Mouse (Mus musculus) megakaryocyte, adult 5-6 weeks (primary cell): Measurements from ENCODE around the gene Kcnj2. TPM values are rescaled to one million over a fixed set of nuclear protein-coding genes. Genes with fewer than 3 reads are reported as not detected.

ENCODE experiments used
- ATAC-seq: 2 replicates; pipeline ENCODE4 v1.8.0; 2016; ENCODE audit warnings: mild to moderate bottlenecking, inconsistent platforms; ENCODE audit not compliant: poor library complexity, severe bottlenecking
- total RNA-seq, 2 experiments: library from RNA; stranded (forward) in 1 of 2; stranded (reverse) in 1 of 2; fragments of 153-499, 151-499 nt in 1 of 2; fragments of 221-1000, 200-1000 nt in 1 of 2; gene quantifications; 2 replicates each; pipeline versions ENCODE4 v1.2.3 to v1.2.4; 2015 to 2017

Kcnj2 gene
- total RNA-seq (2015) (8.3 and 9.5 TPM in 2 replicates), total RNA-seq (2017) (19.9 and 25.0 TPM in 2 replicates)

GRCm38 (mm10) chr11:111065635-111066298 lies at the start of gene Kcnj2:
Gene Kcnj2 (plus strand): TSS chr11:111066164.
- peak; percentile 84 for ATAC-seq

- ATAC-seq, result no peak
Observed at GRCm38 (mm10) chr11:111016206-111016605, 49.8 kb upstream of the Kcnj2 start.

- no peak for ATAC-seq
Observed at GRCm38 (mm10) chr11:111020211-111020610, 45.8 kb upstream of the Kcnj2 start.

GRCm38 (mm10) chr11:111022681-111023281 lies 43.2 kb upstream of the Kcnj2 start:
- no peak for ATAC-seq

GRCm38 (mm10) chr11:111042175-111042574 lies 23.8 kb upstream of the Kcnj2 start:
- peak; percentile 76 for ATAC-seq

- ATAC-seq, result no peak
Observed at GRCm38 (mm10) chr11:111043298-111043697, 22.7 kb upstream of the Kcnj2 start.

- ATAC-seq, result peak; percentile 42
Observed at GRCm38 (mm10) chr11:111054252-111054651, 11.7 kb upstream of the Kcnj2 start.

- peak; percentile 69 for ATAC-seq
Observed at GRCm38 (mm10) chr11:111054854-111055822, 10.8 kb upstream of the Kcnj2 start.

- no peak for ATAC-seq
Observed at GRCm38 (mm10) chr11:111056030-111056429, 9.9 kb upstream of the Kcnj2 start.

- ATAC-seq, result no peak
Observed at GRCm38 (mm10) chr11:111057435-111057834, 8.5 kb upstream of the Kcnj2 start.

- ATAC-seq, result no peak
Observed at GRCm38 (mm10) chr11:111059440-111059839, 6.5 kb upstream of the Kcnj2 start.

- no peak for ATAC-seq
Observed at GRCm38 (mm10) chr11:111060216-111060615, 5.7 kb upstream of the Kcnj2 start.

- peak; percentile 38 for ATAC-seq
Observed at GRCm38 (mm10) chr11:111064751-111065527, 1.0 kb upstream of the Kcnj2 start.

- ATAC-seq, result peak; percentile 48
Observed at GRCm38 (mm10) chr11:111066299-111066691, 331 bp downstream of the Kcnj2 start.

GRCm38 (mm10) chr11:111067787-111068186 lies 1.8 kb downstream of the Kcnj2 start:
- ATAC-seq, result no peak

GRCm38 (mm10) chr11:111070460-111070859 lies 4.5 kb downstream of the Kcnj2 start:
- ATAC-seq, result no peak

GRCm38 (mm10) chr11:111074131-111074530 lies 8.2 kb downstream of the Kcnj2 start:
- no peak for ATAC-seq

GRCm38 (mm10) chr11:111078107-111078506 lies 12.1 kb downstream of the Kcnj2 start:
- ATAC-seq, result peak; percentile 92

- ATAC-seq, result no peak
Observed at GRCm38 (mm10) chr11:111083009-111083408, 17.0 kb downstream of the Kcnj2 start.

GRCm38 (mm10) chr11:111086933-111087332 lies 21.0 kb downstream of the Kcnj2 start:
- no peak for ATAC-seq

- no peak for ATAC-seq
Observed at GRCm38 (mm10) chr11:111088226-111088625, 22.3 kb downstream of the Kcnj2 start.
